Mouse (Mus musculus) thymus, postnatal 14 days (tissue): Measurements from ENCODE around the gene Upk1a.

Source experiments
- DNase-seq: peaks from one replicate; pipeline ENCODE4 v3.0.0; 2021

The Upk1a gene

DNA sequence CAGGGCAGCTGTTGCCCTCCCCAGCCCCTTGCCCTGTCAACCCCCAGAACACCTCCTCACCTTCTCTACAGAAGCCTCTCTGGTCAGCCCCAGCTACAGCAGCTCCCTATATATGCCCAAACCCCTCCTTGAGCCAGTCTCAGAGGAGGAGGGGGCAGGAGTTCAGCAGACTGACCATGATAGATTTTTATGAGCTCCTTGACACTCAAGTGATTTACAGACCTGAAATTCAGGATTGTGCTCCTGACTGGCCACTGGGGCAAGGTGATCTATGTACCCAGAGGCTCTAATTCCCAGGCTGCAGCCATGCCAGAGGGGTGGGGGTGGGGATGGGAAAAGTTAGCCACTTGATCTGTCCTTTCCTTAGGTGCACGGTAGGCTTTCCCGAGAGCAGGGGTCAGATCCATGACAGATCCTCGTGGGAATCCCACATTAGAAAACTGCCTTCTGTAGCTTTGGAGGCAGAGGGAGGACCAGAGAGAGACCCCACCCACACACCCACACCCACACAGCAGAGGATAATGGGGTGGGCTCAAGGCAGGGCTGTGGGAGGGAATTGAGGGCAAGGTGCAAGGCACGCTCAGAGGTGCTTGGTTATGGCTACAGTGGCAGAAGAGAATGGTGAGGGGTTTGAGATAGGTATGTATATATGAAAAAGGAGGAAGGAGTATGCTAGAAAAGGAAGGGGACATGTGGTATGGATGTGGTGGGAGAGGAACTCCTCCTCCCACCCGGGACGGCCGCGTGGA is at the start of gene Upk1a:
TSS of gene Upk1a (minus strand) at position 194 of the 749 bp plus-strand sequence.
- DNase-seq: no peak

DNA sequence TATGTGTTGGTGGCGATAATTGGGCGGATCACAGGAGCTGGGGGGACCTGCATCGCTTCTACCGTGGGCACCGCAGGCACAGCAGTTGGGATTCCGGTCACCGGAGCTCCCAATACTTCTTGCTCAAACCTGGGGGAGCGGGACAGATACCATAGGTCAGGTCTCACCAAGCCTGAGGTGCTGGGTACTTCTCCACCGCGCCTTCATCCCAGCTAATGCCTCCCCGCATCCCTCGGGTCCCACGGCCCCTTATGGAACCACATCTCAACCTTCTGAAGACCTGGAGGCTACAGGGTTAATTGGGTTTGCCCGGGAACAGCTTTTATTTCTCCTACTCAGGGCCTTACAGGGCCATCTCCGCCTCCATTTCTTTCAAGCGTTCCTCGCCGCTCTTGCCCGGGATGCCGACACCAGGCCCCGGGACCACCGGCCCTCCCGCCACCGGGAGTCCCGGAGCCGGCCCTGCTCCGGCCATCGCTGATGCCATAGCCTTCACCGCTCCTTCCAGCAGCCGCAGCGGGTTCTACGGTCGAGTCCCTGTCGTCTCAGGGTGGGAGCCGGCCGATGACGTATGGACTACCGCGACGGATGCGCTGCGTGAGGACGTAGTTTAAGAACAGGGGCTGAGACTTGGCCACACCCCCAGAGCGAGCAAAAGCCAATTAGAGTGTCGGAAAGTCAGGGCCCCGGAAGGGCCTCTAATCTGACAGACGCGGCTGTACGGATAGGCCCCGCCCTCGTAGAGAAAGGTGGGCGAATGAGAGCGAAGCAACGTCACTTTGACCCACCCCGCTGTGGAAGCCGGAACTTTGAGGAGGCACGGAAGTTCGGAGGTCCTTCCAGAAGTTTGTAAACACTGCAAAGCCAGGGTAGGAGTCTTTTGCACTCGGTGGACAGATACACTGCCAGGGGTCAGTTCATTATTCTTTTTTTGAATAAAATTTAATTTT is 37.2 kb upstream of the Upk1a start, which contains the start of gene Rbm42:
TSS of gene Rbm42 (minus strand) at position 727 of the 950 bp plus-strand sequence.
- DNase-seq: peak; percentile 98

DNA sequence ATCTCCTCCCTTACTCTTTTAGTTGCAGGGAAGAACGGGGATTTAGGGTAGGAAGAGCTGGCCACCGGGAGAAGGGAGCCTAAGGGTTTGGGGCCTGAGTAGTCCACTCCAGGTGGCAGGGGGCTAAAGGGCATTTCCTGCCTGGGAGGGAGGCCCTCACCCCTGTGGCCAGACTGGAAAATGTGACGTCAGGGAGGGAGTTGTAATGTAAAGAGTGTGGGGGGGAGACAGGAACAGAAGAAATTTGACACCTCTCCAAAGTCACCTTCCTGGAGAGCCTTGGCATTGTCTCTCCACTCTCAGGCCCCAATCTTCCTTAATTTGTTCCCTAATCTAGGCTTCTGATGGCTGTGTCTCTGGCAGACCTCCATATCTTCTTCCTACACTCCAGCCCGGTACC is 26.4 kb upstream of the Upk1a start:
- no peak for DNase-seq

DNA sequence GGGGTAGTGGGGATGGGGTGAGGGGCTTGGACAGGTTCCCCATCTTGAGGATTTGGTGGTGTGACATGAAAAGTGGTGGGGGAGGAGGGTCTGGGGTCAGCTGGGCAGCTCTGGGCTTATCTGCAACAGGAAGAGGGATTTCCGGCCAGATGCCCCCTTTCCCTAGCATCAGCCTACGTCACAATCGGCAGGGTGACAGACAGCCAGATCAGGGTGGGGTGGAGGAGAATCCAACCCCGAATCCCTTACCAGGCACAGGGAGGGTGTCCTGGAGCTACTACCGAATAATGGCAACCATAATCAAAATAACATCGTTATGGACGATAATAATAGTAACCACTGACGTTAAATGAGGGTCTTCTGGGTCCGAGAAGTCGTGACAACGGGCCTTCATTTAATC is 23.7 kb upstream of the Upk1a start:
- DNase-seq: no peak

DNA sequence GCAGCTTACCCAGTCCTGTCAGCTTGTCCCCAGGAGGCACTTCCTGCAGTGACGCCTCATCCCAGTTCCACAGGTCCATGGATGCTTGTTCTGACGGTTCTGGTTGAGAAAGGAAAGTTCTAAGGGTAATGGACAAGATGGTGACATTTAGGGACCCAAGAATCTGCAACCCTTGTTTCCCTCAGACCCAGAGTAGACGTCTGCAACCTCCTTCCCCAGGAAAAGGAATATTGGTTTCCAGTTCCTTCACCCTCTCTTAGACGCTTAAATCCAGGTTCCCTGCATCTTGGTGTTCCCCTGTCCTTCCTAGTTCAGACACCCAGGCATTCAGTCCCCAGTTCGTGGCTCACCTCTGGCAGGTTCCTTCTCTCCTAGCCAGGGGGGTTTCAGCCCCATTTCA is 23.1 kb upstream of the Upk1a start, which contains the start of gene Etv2:
TSS of gene Etv2 (minus strand) at position 101 of the 400 bp plus-strand sequence.
- no peak for DNase-seq

DNA sequence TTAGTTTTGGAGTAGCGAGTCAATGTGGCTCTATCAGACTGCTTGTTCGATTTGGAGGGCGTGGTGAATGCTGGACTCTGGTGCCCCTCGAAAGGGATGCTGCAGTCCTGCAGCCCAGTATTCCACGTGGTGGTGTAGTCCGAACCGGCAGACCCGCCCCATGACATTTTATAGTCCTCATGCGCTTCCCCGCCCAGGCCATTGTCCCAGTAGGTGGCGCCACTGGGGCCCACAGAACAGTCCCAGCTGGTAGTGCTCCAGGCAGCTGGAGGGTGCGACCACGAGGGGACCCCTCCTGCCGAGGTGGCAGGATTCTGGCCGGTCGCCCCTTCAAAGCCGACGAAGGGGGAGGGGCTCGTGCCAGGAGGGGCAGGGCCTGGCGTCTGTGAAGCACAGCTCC is 22.0 kb upstream of the Upk1a start:
- peak; percentile 70 for DNase-seq

DNA sequence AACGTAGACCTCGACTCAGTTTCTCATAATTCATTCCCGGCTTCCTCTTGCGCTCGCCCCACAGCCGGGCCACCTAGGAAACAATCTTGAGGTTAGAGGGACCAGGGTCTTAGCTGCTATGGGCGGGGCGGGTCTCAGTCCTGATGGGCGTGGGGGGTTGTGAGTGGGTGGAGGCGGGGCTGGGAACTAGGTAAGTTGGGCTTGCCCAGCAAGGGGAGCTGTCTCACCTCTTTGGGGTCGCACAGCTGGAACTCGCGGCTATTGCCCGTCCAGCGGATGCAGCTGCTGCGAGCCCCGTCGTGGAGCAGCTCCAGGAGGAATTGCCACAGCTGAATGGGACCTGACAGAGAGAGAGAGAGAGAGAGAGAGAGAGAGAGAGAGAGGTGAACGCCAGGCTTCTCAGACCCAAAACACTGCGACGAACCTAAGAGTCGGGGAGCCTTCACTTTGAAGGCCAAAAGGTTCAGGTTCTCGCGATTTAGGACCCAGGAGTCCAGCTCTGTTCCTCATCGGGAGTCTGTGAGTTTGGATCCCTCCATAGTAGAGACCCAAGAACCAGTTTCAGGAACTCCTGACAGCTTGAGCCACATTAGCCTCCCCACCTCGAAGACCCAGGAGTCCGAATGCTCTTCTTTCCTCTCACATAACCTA is 21.2 kb upstream of the Upk1a start:
- no peak for DNase-seq

DNA sequence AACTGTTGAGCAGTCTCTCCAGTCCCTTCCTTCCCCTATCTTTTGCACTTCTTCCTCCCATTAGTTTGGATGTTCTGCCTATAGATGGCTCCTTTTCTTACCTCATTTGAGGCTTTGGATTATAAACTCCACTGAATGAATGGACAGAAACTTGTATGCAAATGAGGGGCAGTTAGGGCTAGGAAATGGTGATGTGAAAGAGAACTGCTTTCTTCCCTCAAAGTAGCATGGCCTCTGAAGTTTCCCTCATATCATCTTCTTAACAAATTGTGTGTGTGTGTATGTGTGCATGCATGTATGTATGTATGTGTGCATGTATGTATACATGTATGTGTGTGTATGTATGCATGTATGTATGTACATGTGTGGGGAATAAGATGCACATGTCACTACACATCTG is 16.4 kb upstream of the Upk1a start:
- no peak for DNase-seq

DNA sequence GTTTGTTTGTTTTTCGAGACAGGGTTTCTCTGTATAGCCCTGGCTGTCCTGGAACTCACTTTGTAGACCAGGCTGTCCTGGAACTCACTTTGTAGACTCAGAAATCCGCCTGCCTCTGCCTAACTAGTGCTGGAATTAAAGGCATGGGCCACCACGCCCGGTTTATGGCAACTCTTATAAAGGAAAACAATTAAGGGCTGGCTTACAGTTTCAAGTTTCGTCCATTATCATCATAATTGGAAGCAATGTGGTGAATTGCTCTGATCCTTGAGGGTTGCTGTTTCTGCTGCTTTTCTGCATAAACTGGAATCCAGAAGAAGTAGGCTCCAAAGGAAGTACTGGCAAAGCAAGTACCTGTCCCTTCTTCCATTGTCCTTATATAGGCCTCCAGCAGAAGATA is 14.0 kb upstream of the Upk1a start:
- DNase-seq: no peak

DNA sequence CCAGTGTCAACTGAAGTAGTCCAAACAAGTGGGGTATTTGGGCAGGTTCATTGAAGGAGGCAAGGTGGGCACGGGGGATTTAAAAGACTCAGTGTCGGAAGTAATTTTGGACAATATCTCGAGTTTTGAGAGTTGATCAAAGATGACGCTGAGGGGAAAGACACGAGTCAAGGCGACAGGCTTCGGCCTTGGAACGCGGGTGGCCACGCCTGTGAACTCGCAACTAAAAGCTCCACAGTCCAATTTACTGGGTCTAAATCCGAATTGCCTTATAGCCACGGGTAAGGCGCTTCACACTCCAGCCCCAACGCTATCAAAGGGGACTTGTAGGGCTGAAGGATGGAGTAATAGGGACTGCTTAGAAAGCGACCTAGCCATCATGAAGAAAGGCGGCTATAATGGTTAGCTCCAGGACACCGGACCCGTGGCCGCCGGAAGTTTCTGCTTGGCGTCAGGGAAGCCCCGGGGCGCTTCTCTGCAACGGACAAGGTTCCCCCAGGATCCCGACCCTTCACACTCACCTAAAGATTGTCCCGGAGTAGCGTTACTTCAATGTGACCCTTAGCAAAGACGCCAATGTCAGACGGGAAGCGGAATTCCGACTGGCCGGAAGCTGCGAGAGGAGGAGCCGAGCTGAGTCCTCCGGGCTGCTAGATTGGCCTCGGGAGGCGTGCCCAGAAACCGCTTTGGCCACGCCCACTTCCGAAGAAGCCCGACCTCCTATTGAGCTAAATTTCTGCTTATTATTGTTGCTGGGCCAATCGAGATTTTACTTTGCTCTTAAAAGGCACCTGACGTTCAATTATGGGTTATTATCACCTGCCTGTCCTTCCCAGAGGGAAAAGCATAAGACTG is 13.1 kb upstream of the Upk1a start, which contains the start of gene Cox6b1:
TSS of gene Cox6b1 (minus strand) at position 622 of the 855 bp plus-strand sequence.
- DNase-seq: peak; percentile 87

DNA sequence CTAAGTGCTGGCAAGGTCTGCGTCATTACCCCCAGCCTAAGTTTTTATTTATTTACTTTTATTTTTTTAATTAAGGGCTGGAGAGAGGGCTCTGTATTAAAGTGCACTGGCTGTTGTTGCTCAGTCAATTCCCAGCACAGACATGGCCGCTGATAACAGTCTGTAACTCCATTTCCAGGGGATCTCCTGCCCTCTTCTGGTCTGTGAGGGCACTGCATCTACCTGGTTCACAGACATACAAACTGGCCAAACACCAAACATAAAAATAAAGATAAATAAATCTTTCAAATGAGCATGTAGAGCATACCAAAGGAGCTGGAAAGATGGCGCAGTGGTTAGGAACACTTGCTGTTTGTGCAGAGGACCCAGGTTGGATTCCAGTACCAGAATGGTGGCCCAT is 6.6 kb upstream of the Upk1a start:
- peak; percentile 48 for DNase-seq

DNA sequence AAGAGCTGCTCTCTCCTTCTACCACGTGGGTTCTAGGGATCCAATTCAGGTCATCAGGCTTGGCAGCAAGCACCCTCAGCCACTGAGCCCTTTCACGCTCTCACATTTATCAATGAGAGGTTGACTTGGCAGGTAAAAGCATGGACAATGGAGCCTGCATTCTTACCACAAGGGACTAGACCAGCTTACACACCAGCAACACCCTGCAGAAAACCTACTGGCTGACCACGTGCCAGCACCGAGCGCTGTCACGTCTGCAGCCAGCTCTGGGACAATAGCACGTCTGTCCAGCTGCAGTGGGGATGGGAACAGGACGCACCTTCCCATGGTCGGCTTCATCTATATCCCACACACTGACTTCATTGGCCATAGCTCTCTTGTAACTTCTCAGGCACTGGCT is 6.0 kb upstream of the Upk1a start:
- no peak for DNase-seq

DNA sequence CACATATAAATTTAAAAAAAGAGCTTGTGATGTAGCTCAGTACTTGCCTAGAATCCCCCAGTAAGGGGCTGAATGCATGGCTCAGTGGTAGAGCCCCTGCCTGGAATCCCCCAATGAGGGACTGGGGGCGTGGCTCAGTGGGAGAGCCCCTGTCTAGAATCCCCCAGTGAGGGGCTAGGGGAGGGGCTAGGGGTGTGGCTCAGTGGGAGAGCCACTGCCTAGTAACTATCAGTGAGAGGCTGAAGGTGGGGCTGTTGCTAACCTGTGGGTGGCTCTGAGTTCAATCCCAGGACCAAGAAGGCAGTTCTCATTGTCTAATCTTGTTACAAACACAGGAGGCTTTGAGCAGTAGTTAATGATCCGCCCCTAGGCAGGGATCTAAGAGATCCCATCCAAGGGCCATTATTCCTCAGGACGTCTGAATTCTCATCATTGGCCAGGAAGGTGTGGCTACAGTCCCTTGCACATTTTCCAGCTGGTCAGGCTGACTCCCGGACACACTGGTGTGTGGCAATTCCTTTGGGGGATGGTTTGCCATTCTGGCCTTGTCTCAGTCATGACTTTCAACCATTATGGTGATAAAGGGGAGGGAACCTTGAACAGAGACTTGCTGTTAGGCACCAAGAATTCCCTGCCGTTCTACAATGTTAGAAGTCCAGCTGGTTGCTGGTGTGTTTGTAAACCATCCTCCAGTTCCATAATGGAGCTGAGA is 2.6 kb upstream of the Upk1a start:
- peak; percentile 20 for DNase-seq

DNA sequence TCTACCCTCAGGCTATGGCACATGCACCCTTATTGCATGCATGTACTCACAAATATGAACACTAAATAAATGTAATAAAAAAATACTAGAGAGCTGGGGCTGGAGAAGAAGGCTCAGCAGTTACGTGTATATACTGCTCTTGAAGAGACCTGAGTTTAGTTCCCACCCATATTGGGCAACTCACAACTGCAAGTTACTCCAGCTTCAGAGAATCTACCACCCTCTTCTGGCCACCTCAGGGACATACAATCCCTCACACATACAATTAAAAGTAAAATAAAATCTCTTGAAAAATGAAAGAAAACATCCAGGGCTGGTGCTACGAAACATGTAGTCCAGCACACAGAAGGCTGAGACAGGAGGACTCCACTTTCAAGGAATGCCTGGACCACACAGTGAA is 1.8 kb upstream of the Upk1a start:
- DNase-seq: peak; percentile 20

DNA sequence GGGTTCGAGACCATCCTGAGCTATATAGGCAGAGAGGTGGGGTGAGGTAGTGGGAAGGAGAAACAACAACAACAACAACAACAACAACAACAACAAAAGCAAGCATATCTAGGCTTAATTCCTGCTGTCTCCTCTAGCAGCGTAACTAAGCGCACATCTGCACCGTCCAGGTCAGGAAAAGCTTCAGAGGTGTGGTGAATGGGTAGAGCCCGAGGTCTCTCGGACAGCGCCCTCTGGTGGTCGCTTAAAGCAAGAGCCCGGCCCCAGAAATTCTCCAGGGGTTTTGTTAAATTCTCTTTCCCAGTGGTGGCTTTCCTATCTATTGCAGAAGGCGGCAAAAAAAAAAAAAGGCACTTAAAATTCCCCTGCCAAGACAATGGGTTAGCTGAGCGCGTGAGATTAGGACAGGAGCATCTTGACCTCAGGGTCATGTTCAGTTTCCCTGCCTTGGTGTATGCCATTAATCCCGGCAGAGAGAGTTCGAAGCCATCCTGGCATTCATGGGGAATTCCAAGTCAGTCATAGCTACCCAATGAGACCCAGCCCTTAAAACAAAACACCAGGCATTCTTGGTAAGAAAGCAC is 974 bp upstream of the Upk1a start:
- DNase-seq: peak; percentile 71

DNA sequence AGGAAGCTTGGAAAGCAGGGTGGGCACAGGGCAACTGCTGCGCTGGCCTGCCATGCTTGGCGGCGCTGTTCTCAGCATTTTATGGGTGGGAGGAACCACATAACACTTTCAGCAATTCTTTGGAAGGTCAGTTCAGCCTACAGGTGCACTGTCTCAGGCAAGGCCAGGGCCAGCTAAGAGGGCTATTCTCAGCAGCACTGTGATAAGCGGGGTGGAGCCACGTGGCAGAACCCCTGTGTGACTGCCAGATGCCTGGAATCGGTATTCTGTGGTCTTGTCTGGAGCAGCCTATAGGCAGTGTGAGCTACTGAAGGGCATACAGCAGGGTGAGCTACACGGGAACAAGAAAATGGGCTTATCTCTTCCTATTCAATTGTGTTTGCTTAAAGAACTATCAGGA is 2.6 kb downstream of the Upk1a start:
- no peak for DNase-seq

DNA sequence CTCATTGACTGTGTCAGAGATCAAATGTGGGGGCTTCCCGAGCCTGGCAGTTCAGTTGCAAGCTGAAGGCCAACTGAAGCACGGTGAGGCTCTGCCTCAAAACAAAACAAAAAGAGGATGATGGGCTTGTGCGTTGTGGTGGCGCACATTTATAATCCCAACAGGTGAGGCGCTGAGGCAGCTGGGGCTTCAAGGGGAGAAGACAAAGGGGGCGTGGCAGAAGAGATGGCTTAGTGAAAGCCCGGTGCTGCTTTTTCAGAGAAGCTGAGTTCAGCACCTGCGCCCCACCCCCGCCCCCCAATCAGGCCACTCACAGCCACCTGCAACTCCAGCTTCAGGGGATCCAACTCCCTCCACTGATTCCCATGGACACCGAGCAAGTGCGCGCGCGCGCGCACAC is 4.2 kb downstream of the Upk1a start:
- peak; percentile 19 for DNase-seq

DNA sequence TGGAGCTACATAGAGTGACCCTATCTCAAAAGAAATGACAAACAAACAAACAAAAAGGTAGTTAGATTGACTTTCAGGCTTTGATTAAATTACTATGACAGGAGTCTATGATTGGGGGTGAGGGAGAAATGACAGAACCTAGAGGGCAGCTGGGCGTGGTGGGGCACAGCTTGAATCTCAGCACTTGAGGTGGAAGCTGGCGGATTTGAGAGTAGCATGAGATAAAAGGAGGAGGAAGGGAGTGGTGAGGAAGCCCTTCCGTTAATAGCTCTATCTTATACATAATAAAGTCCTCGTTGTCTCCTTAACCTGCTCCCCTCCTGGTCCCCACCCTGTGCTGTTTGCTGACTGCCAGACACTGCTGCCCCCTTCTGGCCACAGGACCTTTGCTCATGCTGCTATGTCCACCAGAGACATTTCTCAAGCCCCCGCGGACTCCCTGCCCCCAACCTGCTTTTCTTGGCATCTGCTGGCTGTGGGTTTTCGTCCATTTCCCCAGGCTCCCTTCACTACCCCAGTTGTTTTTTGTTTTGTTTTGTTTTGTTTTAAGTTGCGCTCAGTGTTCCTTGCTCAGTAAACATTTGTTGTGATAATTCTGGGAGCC is 4.8 kb downstream of the Upk1a start:
- peak; percentile 76 for DNase-seq

DNA sequence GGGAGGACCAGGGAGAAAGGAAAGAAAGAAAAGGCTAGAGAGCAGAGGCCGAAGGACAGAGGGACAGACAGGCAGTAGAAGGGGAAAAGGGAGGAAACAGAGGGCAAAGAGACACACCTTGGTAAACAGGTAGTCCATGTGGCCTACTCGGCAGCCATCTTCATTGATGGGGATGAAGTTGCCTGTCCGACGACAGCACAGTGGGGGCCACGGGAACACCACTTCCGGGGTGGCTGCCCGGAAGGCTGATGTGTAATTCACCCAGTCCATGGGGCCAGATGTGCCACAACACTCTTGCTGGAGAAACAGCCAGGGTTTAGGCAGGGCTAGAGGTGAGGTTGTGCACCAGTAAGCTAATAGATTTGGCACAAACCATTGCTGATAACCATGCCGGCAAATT is 7.7 kb downstream of the Upk1a start:
- no peak for DNase-seq

DNA sequence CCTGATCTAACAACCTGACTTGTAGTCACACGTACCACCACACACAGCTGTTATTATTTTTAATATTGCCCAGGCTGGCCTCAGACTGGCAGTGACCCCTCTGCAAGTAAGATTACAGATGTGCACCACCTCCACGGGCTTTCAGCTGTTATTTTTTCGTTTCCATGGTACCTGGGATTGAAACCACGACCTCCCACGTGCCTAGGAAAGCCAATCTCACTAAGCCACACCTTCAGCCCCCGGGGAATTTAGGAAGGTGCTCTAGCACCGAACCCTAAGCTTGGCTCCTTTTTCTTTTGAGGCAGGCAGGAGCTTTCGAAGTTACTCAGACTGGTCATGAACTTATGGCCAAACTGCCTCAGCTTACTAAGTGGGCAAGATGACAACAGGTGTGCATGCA is 8.2 kb downstream of the Upk1a start:
- no peak for DNase-seq

DNA sequence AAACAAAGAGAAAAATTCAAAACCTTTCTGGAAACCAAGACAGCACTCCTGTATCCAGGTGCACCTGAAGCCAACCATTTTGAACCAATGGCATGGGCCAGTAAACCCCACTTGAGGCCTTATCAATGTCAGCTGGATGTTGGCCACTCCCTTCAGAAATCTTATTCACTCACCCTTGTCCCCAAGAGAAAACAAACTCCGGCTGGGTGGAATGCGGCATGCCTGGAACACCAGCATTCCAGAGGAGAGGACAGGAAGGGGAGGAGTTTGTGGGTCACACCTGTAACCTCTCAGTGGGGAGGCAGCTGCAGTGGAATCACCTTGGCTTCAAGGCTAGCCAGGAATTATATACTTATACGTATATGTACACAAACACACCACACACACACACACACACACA is 10.1 kb downstream of the Upk1a start:
- no peak for DNase-seq
